Comparison of ENCODE assay signal across 8 mouse cellular contexts in the genomic region with DNA sequence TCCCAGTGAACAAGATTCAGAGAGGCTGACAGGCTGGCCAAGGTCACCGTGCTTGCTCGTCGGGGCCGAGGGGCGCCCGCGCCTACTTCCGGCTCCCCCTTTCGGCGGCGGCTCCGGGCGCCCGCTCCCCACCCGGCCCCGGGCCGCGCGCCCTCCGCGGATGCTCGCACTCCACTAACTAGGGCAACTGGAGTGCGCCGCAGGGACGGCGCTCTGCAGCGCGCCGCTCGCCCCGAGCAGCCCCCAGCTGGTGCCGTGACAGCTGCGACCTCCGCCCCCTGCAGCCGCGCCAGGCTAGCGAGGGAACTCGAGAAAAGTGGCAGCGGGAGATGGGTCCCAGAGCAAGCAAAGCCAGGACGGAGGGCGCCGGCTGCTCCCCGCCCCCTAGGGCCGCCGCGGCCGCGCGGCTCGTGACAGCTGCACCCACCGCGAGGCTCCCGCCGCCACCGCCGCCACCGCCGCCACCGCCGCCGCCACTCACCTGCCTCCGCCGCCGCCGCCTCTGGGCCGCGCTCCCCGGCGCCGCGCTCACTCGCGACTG. TPM values are rescaled to one million over a fixed set of nuclear protein-coding genes. Genes with fewer than 3 reads are reported as not detected.
DNase-seq lines count a peak whose midpoint lies in the region; ATAC-seq and TF ChIP-seq lines count a peak whose summit lies in the region.

No protein-coding gene starts in this region.

- H3K27me3 ChIP-seq in embryonic facial prominence, embryonic 12.5 days: 0 out of 2 replicates have a peak, but pooled peaks cover 5% of the 10 kb centered on the region
- H3K27me3 ChIP-seq in heart, embryonic 12.5 days (replicated peaks): 0 out of 2 replicates have a peak, but pooled peaks cover 8% of the 10 kb centered on the region
- H3K27me3 ChIP-seq in kidney, embryonic 16.5 days (ENCODE audit: insufficient read depth, low read length): peaks cover 2% of the 10 kb centered on the region; the same call in 1 of the 2 replicates
- H3K27me3 ChIP-seq in liver, postnatal 0 days (ENCODE audit: insufficient read depth, low read length): peaks cover 15% of the 10 kb centered on the region; the same call in 1 of the 2 replicates
- no peaks in the 10 kb centered on the region for H3K27me3 ChIP-seq in neural tube, embryonic 14.5 days (ENCODE audit: control insufficient read depth, insufficient read depth, low read length)
- H3K27me3 ChIP-seq in testis, adult 2 months (ENCODE audit: control insufficient read depth, insufficient read depth, low read length): no peaks in the 10 kb centered on the region

- TF ChIP-seq EP300 in liver, postnatal 0 days (IDR thresholded peaks at IDR 0.05; ENCODE audit: low read depth): no peak

- H3K9ac ChIP-seq in embryonic facial prominence, embryonic 12.5 days: peak overlapping the region; percentile 95
- peak overlapping the region; percentile 89 for H3K9ac ChIP-seq in heart, embryonic 12.5 days
- peak overlapping the region; percentile 92 for H3K9ac ChIP-seq in kidney, embryonic 16.5 days (replicated peaks; ENCODE audit: low read length)
- H3K9ac ChIP-seq in liver, postnatal 0 days (replicated peaks): peak overlapping the region; percentile 97
- peak overlapping the region; percentile 97 for H3K9ac ChIP-seq in neural tube, embryonic 14.5 days (replicated peaks; ENCODE audit: low read depth, low read length)

- peak overlapping the region; percentile 93 for H3K27ac ChIP-seq in embryonic facial prominence, embryonic 12.5 days
- H3K27ac ChIP-seq in heart, embryonic 12.5 days (ENCODE audit: poor library complexity, severe bottlenecking): peak overlapping the region; percentile 84
- peak overlapping the region; percentile 91 for H3K27ac ChIP-seq in kidney, embryonic 16.5 days (ENCODE audit: low read length)
- H3K27ac ChIP-seq in liver, postnatal 0 days (ENCODE audit: low read depth): peak overlapping the region; percentile 92
- H3K27ac ChIP-seq in neural tube, embryonic 14.5 days (ENCODE audit: low read depth, low read length): peak overlapping the region; percentile 98
- H3K27ac ChIP-seq in testis, adult 2 months (ENCODE audit: control insufficient read depth, insufficient read depth, low read depth, low read length): peak overlapping the region; percentile 53

- TF ChIP-seq CTCF in liver, postnatal 0 days (IDR thresholded peaks at IDR 0.05; ENCODE audit: low read depth): no peak
- no peak for TF ChIP-seq CTCF in testis, adult 2 months (IDR thresholded peaks at IDR 0.05; ENCODE audit: control insufficient read depth, insufficient read depth, insufficient replicate concordance, low read depth, low read length)

- H3K9me3 ChIP-seq in embryonic facial prominence, embryonic 12.5 days: no peaks in the 10 kb centered on the region
- H3K9me3 ChIP-seq in heart, embryonic 12.5 days (replicated peaks): no peaks in the 10 kb centered on the region
- H3K9me3 ChIP-seq in kidney, embryonic 16.5 days (ENCODE audit: low read length): no peaks in the 10 kb centered on the region
- no peaks in the 10 kb centered on the region for H3K9me3 ChIP-seq in liver, postnatal 0 days (ENCODE audit: low read length)
- H3K9me3 ChIP-seq in neural tube, embryonic 14.5 days (ENCODE audit: control insufficient read depth, low read length): no peaks in the 10 kb centered on the region

- H3K4me3 ChIP-seq in embryonic facial prominence, embryonic 12.5 days: peak overlapping the region; percentile 89
- peak overlapping the region; percentile 83 for H3K4me3 ChIP-seq in heart, embryonic 12.5 days
- H3K4me3 ChIP-seq in kidney, embryonic 16.5 days (ENCODE audit: low read length): peak overlapping the region; percentile 96
- H3K4me3 ChIP-seq in liver, postnatal 0 days (ENCODE audit: low read depth, low read length): peak overlapping the region; percentile 70
- peak overlapping the region; percentile 98 for H3K4me3 ChIP-seq in neural tube, embryonic 14.5 days (ENCODE audit: low read depth, low read length)
- peak overlapping the region; percentile 99 for H3K4me3 ChIP-seq in testis, adult 2 months (ENCODE audit: control insufficient read depth, low read depth, low read length)

- no peaks in the 10 kb centered on the region for H3K36me3 ChIP-seq in embryonic facial prominence, embryonic 12.5 days
- H3K36me3 ChIP-seq in heart, embryonic 12.5 days: no peaks in the 10 kb centered on the region
- H3K36me3 ChIP-seq in kidney, embryonic 16.5 days (ENCODE audit: insufficient read depth, low read length): no peaks in the 10 kb centered on the region
- H3K36me3 ChIP-seq in liver, postnatal 0 days (replicated peaks; ENCODE audit: insufficient read depth, low read length): no peaks in the 10 kb centered on the region
- no peaks in the 10 kb centered on the region for H3K36me3 ChIP-seq in neural tube, embryonic 14.5 days (ENCODE audit: control insufficient read depth, insufficient read depth, low read length)
- no peaks in the 10 kb centered on the region for H3K36me3 ChIP-seq in testis, adult 2 months (ENCODE audit: control insufficient read depth, insufficient read depth, low read length)

- peak; percentile 79 for ATAC-seq in embryonic facial prominence, embryonic 12.5 days (ENCODE audit: insufficient number of reproducible peaks, insufficient read depth, low FRiP score, low TSS enrichment)
- peak; percentile 77 for ATAC-seq in heart, embryonic 12.5 days (ENCODE audit: insufficient number of reproducible peaks, low FRiP score)
- ATAC-seq in kidney, embryonic 16.5 days (ENCODE audit: low FRiP score, low TSS enrichment): peak; percentile 79
- ATAC-seq in liver, postnatal 0 days: peak; percentile 72
- peak; percentile 89 for ATAC-seq in neural tube, embryonic 14.5 days (ENCODE audit: low read depth)

- under 1% methylated on average over 44 of the region's 73 CpGs for WGBS in embryonic facial prominence, embryonic 12.5 days
- under 1% methylated on average over 62 of the region's 73 CpGs for WGBS in heart, embryonic 12.5 days
- WGBS in kidney, embryonic 16.5 days: 0% methylated on average over 56 of the region's 73 CpGs
- WGBS in liver, postnatal 0 days (ENCODE audit: insufficient replicate concordance): under 1% methylated on average over 45 of the region's 73 CpGs
- under 1% methylated on average over 50 of the region's 73 CpGs for WGBS in neural tube, embryonic 14.5 days

- H3K4me2 ChIP-seq in embryonic facial prominence, embryonic 12.5 days (replicated peaks): peak overlapping the region; percentile 89
- H3K4me2 ChIP-seq in heart, embryonic 12.5 days: peak overlapping the region; percentile 73
- H3K4me2 ChIP-seq in kidney, embryonic 16.5 days (replicated peaks; ENCODE audit: low read depth, low read length): peak overlapping the region; percentile 83
- peak overlapping the region; percentile 92 for H3K4me2 ChIP-seq in liver, postnatal 0 days (ENCODE audit: low read depth, low read length)
- peak overlapping the region; percentile 92 for H3K4me2 ChIP-seq in neural tube, embryonic 14.5 days (ENCODE audit: low read depth, low read length)

- peaks cover 14% of the 10 kb centered on the region for H3K4me1 ChIP-seq in embryonic facial prominence, embryonic 12.5 days
- peaks cover 22% of the 10 kb centered on the region for H3K4me1 ChIP-seq in heart, embryonic 12.5 days (replicated peaks)
- peaks cover 16% of the 10 kb centered on the region for H3K4me1 ChIP-seq in kidney, embryonic 16.5 days (ENCODE audit: insufficient read depth, low read length)
- H3K4me1 ChIP-seq in liver, postnatal 0 days (ENCODE audit: insufficient read depth): peaks cover 14% of the 10 kb centered on the region
- H3K4me1 ChIP-seq in neural tube, embryonic 14.5 days (ENCODE audit: control insufficient read depth, insufficient read depth, low read length): peaks cover 13% of the 10 kb centered on the region
- peaks cover 2% of the 10 kb centered on the region for H3K4me1 ChIP-seq in testis, adult 2 months (ENCODE audit: control insufficient read depth, insufficient read depth, low read length)

- no peak for TF ChIP-seq POLR2A in testis, adult 2 months (IDR thresholded peaks at IDR 0.05; ENCODE audit: control insufficient read depth, low read depth, low read length)

- peak; percentile 9 for DNase-seq in 3T3-L1 (ENCODE audit: low read depth, low spot score)
- DNase-seq in adrenal gland, adult 8-10 months: peak; percentile 34
- DNase-seq in liver, postnatal 0 days: peak; percentile 61

RNA-seq across cellular contexts. Expression of gene Ncoa1, which starts 0.6 kb away (rescaled TPM):
- 10 to 100 TPM; 33.7 to 62.3 (median 46.2) TPM for total RNA-seq in adrenal gland, adult 8-10 months (2022)
- polyA plus RNA-seq in embryonic facial prominence, embryonic 12.5 days (2016; fragmentation: Nextera tagmentation; extraction: Ambion mirVana): 9.8 and 11.4 TPM in 2 replicates
- 8.3 and 8.7 TPM in 2 replicates for polyA plus RNA-seq in heart, embryonic 12.5 days (2016; fragmentation: Nextera tagmentation; extraction: Ambion mirVana)
- polyA plus RNA-seq in kidney, embryonic 16.5 days (2015; fragmentation: Nextera tagmentation; extraction: Ambion mirVana): 5.6 and 6.6 TPM in 2 replicates
- 2.2 and 2.5 TPM in 2 replicates for polyA plus RNA-seq in liver, postnatal 0 days (2015; fragmentation: Nextera tagmentation; extraction: Ambion mirVana)
- polyA plus RNA-seq in neural tube, embryonic 14.5 days (2014; fragmentation: Nextera tagmentation; extraction: Ambion mirVana): 19.0 and 24.0 TPM in 2 replicates
- polyA plus RNA-seq in testis, adult 2 months (2012; rRNA removed): 15.3 and 16.4 TPM in 2 replicates

Comparison
In these comparisons a context has a peak if more than half of its experiments do, and no peak if none do; other contexts are left out.
1. Peak in every context shown above with its lines: DNase-seq, ATAC-seq, H3K4me3 ChIP-seq and H3K27ac ChIP-seq.
2. DNase-seq: peak in every context shown above with its lines; median percentile 61 in liver, postnatal 0 days; 34 in adrenal gland, adult 8-10 months; 9 in 3T3-L1.